Mouse (Mus musculus): Measurements from ENCODE around the gene Ccdc177. TPM values are rescaled to one million over a fixed set of nuclear protein-coding genes. Genes with fewer than 3 reads are reported as not detected.

Ccdc177 gene
- polyA plus RNA-seq, 1 experiment: not detected

DNA sequence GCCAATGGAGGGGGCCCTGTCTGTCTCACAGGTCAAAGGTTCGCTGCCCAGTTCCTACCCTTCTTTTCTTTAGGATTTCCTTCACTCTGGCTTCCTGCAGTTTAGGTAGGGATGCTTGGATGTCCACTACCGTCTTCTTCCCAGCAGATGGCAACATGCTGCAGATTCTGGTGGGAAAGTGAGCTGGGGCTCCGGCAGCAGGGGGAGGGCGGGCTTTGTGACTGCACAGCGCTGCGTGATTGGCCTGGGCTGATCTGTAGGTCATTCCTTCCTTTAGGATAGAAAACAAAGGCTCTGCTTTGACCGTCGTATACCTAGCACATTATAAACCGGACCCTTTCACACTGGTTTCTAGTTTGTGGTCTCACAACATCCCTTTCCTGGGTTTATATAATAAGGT is 29.9 kb downstream of the Ccdc177 start:
- peaks cover 3% of the 10 kb centered on the region; the same call in 1 of the 2 replicates for H3K4me1 ChIP-seq (ENCODE audit: control insufficient read depth, insufficient read depth, low read length)
- H3K27ac ChIP-seq (ENCODE audit: insufficient read depth, low read depth, low read length): no peak overlapping the region
- TF ChIP-seq POLR2A (IDR thresholded peaks at IDR 0.05; ENCODE audit: insufficient read depth, low read depth, low read length) (no peak), CTCF (IDR thresholded peaks at IDR 0.05; ENCODE audit: insufficient read depth, low read depth, low read length) (peak; percentile 47; the same call in 1 of the 2 replicates)
- H3K4me3 ChIP-seq (ENCODE audit: insufficient read depth, low read depth, low read length): no peak overlapping the region
- WGBS: 4% methylated on average over 9 of the region's 9 CpGs

- H3K27ac ChIP-seq (ENCODE audit: insufficient read depth, low read depth, low read length): no peak overlapping the region
- H3K4me3 ChIP-seq (ENCODE audit: insufficient read depth, low read depth, low read length): no peak overlapping the region
- WGBS: 80% methylated on average over 12 of the region's 12 CpGs
Observed at GRCm38 (mm10) chr12:80729758-80730530, 30.5 kb downstream of the Ccdc177 start.

GRCm38 (mm10) chr12:80728814-80729213 is 31.7 kb downstream of the Ccdc177 start:
- Histone ChIP-seq H3K4me1 (ENCODE audit: control insufficient read depth, insufficient read depth, low read length) (peaks cover 3% of the 10 kb centered on the region; the same call in 1 of the 2 replicates), H3K4me3 (ENCODE audit: insufficient read depth, low read depth, low read length) (no peak overlapping the region), H3K27ac (ENCODE audit: insufficient read depth, low read depth, low read length) (no peak overlapping the region)
- WGBS: 52% methylated on average over 2 of the region's 2 CpGs
- TF ChIP-seq CTCF (IDR thresholded peaks at IDR 0.05; ENCODE audit: insufficient read depth, low read depth, low read length) (no peak), POLR2A (IDR thresholded peaks at IDR 0.05; ENCODE audit: insufficient read depth, low read depth, low read length) (no peak)

More at GRCm38 (mm10) chr12:80729758-80730530, 30.5 kb downstream of the Ccdc177 start:
- TF ChIP-seq CTCF (IDR thresholded peaks at IDR 0.05; ENCODE audit: insufficient read depth, low read depth, low read length): no peak
- TF ChIP-seq POLR2A (IDR thresholded peaks at IDR 0.05; ENCODE audit: insufficient read depth, low read depth, low read length): no peak
- peaks cover 3% of the 10 kb centered on the region; the same call in 1 of the 2 replicates for H3K4me1 ChIP-seq (ENCODE audit: control insufficient read depth, insufficient read depth, low read length)

DNA sequence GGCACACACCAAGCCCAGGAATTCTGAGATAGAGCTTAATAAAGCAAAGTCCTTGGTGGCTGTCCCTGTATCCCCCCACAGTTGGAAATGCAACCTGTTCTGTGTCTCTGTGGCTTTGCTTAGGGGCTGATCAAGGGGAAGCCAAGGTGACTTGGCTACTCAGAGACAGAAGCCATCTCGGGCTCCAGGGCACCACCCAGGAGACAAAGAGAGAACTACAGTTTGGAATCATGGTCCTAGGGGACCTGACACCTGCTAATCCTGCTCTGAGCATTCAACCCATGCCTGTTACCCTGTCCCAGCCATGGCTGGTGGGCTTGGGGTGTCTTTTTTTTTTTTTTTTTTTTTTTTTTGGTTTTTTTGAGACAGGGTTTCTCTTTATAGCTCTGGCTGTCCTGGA is 32.3 kb downstream of the Ccdc177 start:
- WGBS: 36% methylated on average over 1 of the region's 1 CpGs
- no peak overlapping the region for H3K27ac ChIP-seq (ENCODE audit: insufficient read depth, low read depth, low read length)
- no peak overlapping the region for H3K4me3 ChIP-seq (ENCODE audit: insufficient read depth, low read depth, low read length)
- no peak for TF ChIP-seq POLR2A (IDR thresholded peaks at IDR 0.05; ENCODE audit: insufficient read depth, low read depth, low read length)
- no peak for TF ChIP-seq CTCF (IDR thresholded peaks at IDR 0.05; ENCODE audit: insufficient read depth, low read depth, low read length)
- H3K4me1 ChIP-seq (ENCODE audit: control insufficient read depth, insufficient read depth, low read length): peaks cover 3% of the 10 kb centered on the region; the same call in 1 of the 2 replicates

DNA sequence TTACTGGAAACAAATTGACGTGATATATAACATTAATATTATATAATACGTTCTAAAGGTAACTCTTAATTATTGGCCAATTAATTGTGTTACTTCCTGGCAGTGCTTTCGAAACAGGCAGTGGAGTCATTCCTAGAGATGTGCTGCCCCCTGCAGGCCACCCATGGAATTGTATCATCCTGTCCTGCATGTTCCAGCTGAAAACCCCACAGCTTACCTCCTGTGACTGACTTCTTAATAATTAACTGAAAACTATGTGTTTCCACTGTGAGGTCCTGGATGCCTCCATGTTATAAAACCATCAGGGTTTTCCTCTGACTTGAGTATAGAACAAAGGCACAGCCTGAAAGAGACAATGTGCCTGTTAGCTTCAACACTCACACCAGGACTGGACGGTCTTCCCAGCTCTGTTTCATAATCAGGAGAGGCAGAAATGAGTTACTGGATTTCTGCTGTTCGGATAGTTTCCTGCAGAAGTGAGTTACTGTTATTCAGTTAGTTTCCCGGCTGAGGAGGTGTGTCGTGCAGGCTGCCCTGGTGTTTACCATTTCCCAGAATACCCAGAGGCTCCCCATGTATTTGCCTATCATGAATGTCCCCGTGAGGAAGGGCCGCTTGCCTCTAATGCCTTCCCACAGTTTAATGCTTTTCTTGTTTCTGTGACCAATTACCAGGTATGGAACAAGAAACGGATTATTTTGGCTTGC is 35.5 kb downstream of the Ccdc177 start:
- TF ChIP-seq POLR2A (IDR thresholded peaks at IDR 0.05; ENCODE audit: insufficient read depth, low read depth, low read length) (no peak), CTCF (IDR thresholded peaks at IDR 0.05; ENCODE audit: insufficient read depth, low read depth, low read length) (no peak)
- H3K4me3 ChIP-seq (ENCODE audit: insufficient read depth, low read depth, low read length): no peak overlapping the region
- WGBS: 16% methylated on average over 10 of the region's 10 CpGs
- peaks cover 3% of the 10 kb centered on the region; the same call in 1 of the 2 replicates for H3K4me1 ChIP-seq (ENCODE audit: control insufficient read depth, insufficient read depth, low read length)
- H3K27ac ChIP-seq (ENCODE audit: insufficient read depth, low read depth, low read length): no peak overlapping the region

GRCm38 (mm10) chr12:80721458-80721857 is 39.0 kb downstream of the Ccdc177 start:
- Histone ChIP-seq H3K4me1 (ENCODE audit: control insufficient read depth, insufficient read depth, low read length) (no peaks in the 10 kb centered on the region), H3K4me3 (ENCODE audit: insufficient read depth, low read depth, low read length) (no peak overlapping the region), H3K27ac (ENCODE audit: insufficient read depth, low read depth, low read length) (no peak overlapping the region)
- TF ChIP-seq CTCF (IDR thresholded peaks at IDR 0.05; ENCODE audit: insufficient read depth, low read depth, low read length) (no peak), POLR2A (IDR thresholded peaks at IDR 0.05; ENCODE audit: insufficient read depth, low read depth, low read length) (no peak)
- 92% methylated on average over 15 of the region's 15 CpGs for WGBS

DNA sequence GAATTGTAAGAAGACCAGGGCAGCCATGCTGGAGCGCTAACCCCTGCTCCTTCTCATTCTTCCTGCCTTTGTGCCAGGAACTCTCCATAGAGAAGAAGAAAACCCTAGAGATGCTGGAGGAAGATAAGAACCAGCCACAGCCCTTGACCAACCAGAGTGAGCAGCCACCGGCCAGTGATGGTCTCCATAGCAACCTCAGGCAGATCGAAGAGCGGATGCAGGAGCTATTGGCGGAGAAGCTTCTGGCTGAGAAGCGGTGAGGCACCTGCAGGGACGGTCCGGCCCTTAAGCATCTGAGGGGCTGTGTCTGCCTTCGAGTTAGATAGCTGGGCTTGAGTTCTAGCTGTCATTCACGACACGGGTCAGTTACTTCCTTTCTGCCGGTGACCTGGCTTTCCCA is 40.0 kb downstream of the Ccdc177 start:
- WGBS: 72% methylated on average over 12 of the region's 12 CpGs
- Histone ChIP-seq H3K27ac (ENCODE audit: insufficient read depth, low read depth, low read length) (no peak overlapping the region), H3K4me1 (ENCODE audit: control insufficient read depth, insufficient read depth, low read length) (no peaks in the 10 kb centered on the region), H3K4me3 (ENCODE audit: insufficient read depth, low read depth, low read length) (no peak overlapping the region)
- TF ChIP-seq CTCF (IDR thresholded peaks at IDR 0.05; ENCODE audit: insufficient read depth, low read depth, low read length) (no peak), POLR2A (IDR thresholded peaks at IDR 0.05; ENCODE audit: insufficient read depth, low read depth, low read length) (no peak)

DNA sequence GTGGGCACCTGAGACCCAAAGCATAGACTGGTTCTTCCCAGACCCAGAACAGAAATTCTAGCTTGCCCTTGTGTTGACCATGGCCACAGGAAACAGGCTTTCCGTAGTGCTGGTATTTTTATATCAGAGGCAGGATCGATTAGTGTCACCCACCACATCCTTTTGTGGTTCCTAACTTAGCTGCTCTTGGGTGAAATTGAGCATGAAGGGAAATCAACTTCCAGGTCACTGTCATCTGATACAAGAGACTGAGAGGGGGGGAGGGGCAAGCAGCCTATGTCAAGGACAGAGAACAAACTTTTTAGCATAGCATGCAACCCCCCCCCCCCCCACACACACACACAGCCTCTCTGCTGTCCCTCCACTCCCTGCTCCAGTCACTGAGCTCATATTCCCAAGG is 41.3 kb downstream of the Ccdc177 start:
- TF ChIP-seq POLR2A (IDR thresholded peaks at IDR 0.05; ENCODE audit: insufficient read depth, low read depth, low read length): no peak
- no peak for TF ChIP-seq CTCF (IDR thresholded peaks at IDR 0.05; ENCODE audit: insufficient read depth, low read depth, low read length)
- no peak overlapping the region for H3K4me3 ChIP-seq (ENCODE audit: insufficient read depth, low read depth, low read length)
- H3K27ac ChIP-seq (ENCODE audit: insufficient read depth, low read depth, low read length): no peak overlapping the region
- 71% methylated on average over 2 of the region's 2 CpGs for WGBS
- no peaks in the 10 kb centered on the region for H3K4me1 ChIP-seq (ENCODE audit: control insufficient read depth, insufficient read depth, low read length)

GRCm38 (mm10) chr12:80715915-80716314 is 44.6 kb downstream of the Ccdc177 start:
- no peaks in the 10 kb centered on the region for H3K4me1 ChIP-seq (ENCODE audit: control insufficient read depth, insufficient read depth, low read length)
- TF ChIP-seq POLR2A (IDR thresholded peaks at IDR 0.05; ENCODE audit: insufficient read depth, low read depth, low read length) (no peak), CTCF (IDR thresholded peaks at IDR 0.05; ENCODE audit: insufficient read depth, low read depth, low read length) (no peak)
- WGBS: 73% methylated on average over 6 of the region's 6 CpGs
- no peak overlapping the region for H3K4me3 ChIP-seq (ENCODE audit: insufficient read depth, low read depth, low read length)
- no peak overlapping the region for H3K27ac ChIP-seq (ENCODE audit: insufficient read depth, low read depth, low read length)
